Mouse (Mus musculus) cerebellum, adult 2 months (tissue): ENCODE data around the gene Anp32b.

Experiments
- CTCF ChIP-seq: fragments of 200-500 bp; IDR thresholded peaks from 2 replicates; pipeline ENCODE4 v1.5.1; 2011; ENCODE audit warnings: low read depth, mild to moderate bottlenecking, control low read depth, low read length, moderate library complexity, borderline replicate concordance; ENCODE audit not compliant: insufficient read depth
- POLR2A ChIP-seq: fragments of 200-500 bp; IDR thresholded peaks from 2 replicates; pipeline ENCODE4 v1.6.1; 2011; ENCODE audit warnings: low read length, control low read depth, borderline replicate concordance; ENCODE audit not compliant: insufficient read depth

- TF ChIP-seq CTCF (no peak), POLR2A (no peak)
These were observed 54.8 kb downstream of the Anp32b start for GRCm38 (mm10) chr4:46505361-46506057.
